Mouse (Mus musculus): Measurements from ENCODE around the gene Prex1. TPM values are rescaled to one million over a fixed set of nuclear protein-coding genes. Genes with fewer than 3 reads are reported as not detected.

The Prex1 gene
- total RNA-seq, 2 experiments from 2014 or later, result 14.2 to 17.1 TPM

DNA sequence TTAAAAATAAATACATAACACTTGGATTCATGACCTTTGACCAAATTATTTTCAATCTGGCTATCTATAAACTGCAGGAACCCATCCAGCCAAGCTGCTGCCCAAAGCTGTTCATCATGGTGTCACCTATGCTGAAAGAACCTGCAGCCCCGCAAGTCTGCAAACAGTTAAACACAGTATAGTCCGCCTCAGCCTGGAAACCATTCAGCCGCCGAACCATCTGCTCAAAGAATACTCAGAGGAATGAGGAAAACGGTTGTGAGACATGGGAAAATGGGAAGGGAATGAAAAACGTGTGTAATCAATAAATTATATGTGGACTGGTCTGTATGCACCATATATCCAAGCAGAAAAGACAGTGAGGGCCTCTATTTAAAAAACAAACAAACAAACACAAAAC lies 13.3 kb upstream of the Prex1 start:
- no peak for DNase-seq

DNA sequence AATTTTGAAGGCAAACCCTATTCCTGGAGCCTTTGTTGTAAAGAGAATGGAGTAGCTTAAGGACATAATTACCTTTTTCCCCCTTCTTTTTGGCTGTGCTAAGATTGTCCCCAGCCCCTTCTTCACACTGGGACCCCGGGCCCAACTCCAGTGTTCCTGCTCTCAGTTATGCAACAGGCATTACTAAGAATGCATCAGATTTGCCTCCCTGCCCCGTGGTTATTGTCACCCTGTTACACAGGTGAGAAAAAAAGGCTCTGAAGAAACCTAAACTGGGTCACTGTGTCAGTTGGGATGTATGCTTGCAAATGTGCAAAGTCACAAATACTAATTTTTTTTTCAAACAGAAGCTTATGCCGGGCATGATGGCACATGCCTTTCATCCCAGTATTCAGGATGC lies 6.8 kb upstream of the Prex1 start:
- DNase-seq, result no peak

DNA sequence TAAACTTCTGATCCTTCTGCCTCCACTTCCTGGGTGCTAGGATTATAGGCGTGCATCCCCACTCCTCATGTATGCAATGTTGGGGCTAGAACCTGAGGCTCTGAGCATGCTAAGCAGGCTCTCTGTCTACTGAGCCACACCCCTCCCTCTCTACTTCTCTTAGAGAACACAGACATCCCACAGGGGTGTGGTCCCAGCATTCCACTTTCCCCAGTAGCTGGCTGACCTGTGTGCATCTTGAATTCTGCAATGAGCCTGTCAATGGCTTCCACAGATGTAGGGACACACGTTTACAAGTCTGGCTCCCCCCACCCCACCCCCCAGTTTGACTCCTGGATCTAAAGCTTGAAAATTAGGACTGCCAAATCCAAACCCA lies 6.3 kb upstream of the Prex1 start:
- DNase-seq, result no peak

DNA sequence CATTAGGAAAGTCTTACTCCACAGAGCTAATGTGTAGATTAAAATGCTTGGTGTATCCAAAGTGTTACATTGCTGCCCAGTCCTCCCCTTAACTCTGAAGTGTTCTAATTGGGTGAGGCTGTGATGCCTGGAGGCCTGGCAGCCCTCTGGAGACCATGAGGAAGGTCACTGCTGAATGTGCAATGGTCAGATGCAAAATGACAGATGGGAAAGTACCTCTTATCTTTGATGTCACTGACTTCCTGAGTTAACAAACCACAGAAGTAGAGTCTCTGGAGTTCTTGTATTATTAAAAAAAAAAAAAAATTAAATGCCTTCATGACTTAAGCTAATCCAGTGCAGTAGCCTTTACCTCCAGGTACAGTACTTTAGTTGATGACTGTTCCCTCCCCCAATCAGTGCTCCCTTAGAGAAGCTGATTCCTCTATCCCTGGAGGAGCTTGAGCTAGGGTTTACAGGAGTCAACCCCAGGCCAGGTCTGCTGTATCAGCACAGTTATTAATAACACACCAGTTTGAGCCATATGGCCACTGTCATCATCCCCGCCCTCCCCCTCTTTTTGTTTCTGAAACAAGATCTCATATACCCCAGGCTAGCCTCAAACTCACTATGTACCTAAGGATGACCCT lies 5.8 kb upstream of the Prex1 start:
- DNase-seq, result no peak

DNA sequence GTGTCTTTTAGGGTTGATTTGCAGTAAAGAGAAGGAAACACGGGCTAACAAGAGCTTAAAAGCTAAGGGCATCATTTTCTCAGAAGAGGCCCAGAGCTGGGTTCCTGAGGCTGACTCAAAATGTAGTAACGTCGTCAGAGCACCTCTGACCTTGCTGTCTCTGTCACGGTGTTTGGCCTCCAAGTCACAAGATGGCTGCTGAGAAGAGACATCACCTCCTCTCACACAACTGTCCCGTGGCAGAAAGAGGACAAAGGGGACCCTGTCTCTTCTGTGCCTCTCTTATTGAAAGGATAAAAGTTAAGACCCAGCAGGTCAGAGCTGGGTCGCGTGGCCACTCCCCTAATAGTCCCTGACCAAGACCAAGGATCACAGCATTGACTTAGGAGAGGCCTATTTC lies 2.4 kb upstream of the Prex1 start:
- no peak for DNase-seq

DNA sequence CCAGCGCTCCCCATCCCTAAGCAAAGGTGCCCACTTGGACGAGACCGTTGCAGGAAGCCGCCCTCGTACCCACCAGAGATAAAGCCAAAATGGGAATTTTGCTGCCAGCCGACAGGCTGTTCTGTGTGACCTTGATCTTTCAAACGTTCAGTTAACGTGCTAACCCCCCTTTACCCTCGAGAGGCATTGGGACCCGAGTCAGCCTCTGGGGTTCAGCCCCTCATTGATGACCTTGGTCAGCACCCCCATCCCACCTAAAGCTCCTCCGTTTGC lies 731 bp upstream of the Prex1 start:
- DNase-seq, result no peak

DNA sequence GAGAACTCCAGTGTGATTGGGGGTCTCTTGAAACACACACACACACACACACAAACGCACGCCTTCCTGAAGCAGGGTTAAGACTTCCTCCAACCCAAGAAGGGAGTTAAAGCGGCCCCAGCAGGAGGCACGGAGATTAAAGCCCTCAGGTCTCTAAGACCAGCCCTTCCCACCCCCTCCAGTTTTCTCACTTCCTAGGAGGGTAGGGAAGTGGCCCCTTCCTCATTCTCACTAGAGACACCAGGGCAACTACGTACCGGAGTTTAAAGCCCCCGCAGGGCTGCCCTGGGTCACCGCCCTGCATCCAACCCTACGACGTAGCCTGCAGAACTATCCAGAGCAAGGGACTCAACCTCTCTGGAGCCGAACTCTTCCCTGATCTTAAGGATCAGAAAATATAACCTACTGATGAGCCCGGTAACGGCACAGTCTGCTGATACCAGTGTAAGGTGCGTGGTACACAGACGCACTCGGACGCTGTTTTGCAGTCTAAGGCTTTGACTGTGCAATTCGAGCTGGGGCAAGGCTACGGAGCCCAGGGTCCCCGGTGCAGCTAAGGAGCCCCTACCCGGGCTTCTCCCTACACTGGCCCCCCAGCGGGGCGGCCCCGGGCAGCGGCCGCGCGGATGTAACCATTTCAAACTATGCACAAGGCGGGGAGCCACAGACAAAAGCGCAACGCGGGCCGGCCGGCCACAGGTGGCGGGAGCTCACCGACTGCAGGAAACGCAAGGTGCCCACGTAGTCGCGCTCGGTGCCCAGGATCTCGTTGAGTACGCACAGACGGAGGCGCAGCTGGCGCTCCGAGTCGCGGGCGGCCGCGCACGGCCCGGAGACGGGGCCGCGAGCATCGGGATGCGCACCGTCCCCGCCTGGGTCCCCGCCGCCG lies 587 bp downstream of the Prex1 start:
- DNase-seq, result peak; percentile 19

DNA sequence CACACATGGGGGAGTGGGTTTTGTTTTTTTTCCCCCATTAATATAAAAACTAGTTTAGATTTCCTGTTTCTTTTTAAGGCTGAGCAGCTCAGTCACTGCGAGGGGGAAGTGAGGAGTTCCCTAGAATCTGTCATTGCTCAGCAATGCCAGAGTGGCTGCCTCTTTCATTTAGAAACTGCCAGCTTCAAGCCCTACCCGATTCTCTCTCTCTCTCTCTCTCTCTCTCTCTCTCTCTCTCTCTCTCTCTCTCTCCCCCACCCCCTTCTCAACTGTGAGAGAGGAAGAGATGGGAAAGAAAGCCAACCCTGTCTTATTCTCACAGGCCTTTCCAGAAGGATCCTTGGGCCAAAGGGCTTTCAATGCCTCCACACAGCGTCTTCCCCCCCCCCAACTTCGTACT lies 1.3 kb downstream of the Prex1 start:
- DNase-seq, result no peak

DNA sequence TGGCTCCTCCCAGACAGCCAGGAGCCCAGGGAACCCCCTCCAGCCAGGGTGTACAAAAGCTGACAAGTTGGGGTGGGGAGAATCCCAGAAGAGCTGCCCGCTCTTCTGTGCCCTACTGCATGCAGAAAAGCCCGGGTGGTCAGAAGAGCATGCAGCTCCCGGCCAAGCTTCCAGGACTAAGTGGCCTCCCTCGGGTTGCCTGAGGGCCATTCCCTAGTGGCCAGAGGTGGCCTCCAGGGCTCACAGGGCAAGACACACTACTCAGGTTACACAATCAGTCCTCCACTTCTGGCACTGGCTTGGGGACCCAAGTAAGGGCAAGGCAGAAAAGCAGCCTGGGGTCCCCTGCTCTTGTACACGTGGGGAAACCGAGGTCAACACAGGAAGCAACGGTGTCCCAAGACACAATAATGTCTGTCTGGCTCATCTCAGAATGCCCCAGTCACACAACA lies 1.9 kb downstream of the Prex1 start:
- DNase-seq, result peak; percentile 50

DNA sequence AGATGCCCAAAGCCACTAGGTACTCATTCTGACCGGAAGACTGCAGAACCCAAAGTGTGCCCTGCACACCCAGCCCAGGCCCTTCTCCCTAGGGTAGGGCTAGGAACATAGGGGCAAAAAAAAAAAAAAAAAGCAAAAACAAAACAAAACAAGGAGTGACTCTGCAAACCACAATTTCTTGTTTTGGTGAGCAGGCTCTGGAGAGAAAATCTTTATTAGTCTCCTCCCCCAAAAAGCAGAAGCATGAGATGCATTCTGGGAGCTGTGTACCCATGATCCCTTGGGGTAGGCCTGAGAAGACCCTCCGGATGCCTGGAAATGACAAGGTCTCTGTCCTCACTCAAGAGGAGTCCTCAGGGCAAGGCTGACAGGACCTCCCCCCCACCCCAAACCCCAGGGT lies 3.7 kb downstream of the Prex1 start:
- no peak for DNase-seq

DNA sequence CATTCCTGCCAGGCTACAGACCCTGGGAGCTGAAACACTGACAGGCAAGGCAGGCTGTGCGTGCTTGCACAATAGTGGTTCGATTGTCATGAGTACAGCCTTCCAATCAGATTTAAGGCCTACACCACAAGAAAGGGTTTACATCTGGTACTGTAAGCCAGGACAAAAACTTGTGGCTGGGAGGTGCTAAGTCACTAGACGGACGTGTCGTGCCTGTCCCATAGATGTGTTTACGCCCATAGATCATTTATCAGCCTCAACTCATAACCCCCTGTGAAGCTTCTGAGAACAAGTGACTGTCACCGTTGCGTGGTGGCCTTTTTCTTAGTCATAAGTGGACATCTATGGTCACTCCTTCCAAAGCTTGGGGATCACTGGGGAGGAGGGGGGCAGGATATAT lies 5.3 kb downstream of the Prex1 start:
- no peak for DNase-seq

DNA sequence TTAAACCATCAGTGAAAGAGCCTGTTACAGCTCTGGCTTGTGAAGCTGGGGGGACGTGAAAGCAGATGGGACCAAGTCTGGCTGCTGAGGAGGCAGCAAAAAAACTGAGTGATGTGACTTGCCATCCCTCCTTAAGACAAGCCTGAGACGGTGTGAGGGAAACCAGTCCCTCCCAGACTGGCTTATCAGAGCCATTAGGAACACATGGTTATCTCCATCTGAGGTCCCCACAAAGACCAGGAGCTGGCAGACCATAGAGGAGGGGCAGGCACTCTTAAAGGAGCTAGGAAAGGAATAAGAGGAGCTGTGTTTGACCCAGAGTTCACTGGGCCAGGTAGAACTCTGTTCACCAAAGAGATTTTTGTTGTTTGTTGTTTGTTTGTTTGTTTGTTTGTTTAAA lies 7.1 kb downstream of the Prex1 start:
- DNase-seq, result no peak

DNA sequence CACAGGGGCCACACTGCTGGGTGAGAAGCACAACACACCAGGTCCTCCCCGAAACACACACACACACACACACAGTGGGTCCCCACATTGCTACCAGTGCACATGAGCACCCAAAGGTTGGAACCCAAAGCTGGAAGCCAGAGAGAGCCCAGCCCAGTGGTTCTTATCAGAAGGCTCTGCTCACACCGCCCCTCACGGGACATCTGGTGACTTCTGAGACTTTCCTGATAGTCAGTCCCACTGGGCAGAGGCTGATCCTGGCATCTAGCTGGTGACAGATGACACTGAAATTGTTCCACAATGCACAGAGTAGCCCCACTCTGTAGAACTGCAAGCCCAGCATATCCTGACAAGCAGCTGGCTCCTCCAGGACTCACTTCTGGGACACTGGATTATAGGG lies 10.1 kb downstream of the Prex1 start:
- DNase-seq, result no peak

DNA sequence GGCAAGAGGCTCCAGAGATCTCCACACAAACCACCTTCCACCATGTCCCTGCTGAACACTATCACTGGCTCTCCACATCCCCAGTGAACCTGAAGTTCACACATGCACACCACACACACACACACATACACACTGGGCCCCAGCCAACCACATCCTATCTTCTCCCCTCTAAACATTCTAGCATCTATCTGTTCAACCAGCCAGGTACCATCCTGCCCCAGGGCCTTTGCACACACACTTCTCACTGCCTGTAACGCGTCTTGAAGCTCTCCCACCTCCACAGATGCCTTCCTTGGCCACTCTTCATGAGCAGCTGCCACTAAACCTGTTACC lies 11.6 kb downstream of the Prex1 start:
- DNase-seq, result no peak

DNA sequence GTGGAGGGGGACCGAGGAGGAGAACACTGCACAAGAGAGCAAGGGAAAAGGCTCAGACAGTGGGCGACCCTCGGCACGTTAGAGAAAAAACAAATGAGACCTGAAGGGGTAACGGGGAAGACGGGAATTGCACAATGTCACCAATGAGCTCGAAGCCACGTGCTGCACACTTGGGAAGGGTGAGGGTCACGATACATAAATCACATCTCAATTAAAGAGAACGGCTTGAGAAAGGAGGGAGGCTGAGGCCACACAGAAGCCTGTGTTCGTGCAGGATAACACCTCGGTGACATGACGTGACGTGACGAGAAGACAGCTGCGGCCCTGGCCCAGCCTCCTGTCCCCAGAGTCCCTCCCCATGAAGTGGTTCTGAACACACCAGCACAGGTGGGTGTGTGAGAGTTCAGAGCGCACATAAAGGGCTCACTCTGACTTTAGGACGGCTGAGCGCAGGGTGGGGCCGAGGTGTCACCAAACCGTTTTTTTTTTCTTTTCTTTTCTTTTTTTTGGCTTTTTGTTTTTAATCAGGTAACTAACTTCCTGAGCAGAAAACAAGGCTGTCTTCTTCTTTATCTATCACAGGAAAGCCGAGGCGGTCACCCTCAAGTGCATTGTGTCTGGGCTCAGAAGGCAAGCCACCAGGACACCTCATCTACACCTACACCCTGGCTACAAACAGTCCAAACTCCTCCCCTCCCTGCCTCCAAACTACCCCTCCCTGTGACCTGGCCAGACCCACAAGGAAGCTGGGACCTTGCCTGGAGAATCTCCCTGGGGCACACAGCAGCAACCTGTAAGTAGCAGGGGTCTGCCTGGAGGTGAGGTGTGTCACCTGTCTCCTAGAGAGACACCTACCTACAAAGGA lies 12.2 kb downstream of the Prex1 start:
- DNase-seq, result no peak

DNA sequence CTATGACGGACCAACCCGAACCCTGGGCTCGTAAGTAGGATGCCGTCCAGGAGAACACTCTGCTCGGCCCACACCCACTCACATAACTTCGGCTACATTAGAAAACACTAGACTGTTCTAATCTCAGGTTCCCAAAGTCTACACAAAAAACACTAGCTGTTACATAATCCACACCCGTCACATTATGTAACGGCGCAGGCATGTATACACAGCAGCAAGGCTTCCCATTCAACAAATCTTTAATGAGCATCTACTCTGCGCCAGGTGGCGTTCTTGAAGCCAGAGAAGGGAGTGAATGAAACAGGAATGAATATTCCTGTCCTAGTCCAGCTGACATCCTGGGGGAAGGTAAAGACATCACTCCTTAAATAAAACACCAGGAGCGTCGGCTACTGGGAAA lies 12.9 kb downstream of the Prex1 start:
- DNase-seq, result no peak

DNA sequence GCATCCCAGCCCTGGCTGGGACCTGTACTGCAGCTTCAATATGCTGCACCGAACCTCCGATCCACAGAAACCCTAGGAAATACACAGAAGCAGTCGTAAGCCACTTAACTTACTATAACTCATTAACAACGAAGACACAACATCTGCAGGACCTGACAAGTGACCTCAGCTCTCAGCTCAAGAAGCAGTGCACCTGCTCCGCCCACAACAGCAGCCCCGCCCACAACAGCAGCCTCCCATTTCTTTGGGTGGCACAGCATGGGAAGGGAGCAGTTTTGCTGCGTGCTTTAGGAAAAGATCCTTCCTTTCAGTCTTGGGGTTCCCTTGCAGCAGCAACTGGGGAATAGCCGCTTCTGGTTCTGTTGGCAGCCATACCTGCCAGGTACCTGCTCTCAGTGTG lies 13.5 kb downstream of the Prex1 start:
- no peak for DNase-seq

DNA sequence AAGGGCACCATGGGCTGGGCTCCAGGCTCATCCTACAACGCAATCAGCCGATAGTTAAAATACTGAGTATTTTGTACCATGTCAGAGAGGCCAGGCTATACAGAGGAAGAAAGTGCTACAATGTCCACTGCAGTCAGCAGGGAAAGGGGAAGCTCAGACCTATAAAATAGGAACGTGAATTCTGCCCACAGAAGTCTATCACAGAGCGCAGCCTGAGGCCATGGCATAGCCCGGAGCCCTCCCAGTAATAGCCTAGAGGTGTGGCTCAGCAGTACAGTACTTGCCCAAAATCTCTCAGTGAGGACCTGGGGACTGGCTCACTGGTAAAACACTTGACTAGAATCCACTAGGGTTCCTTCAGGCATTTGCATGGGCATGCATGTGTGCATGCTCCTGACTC lies 14.1 kb downstream of the Prex1 start:
- no peak for DNase-seq

DNA sequence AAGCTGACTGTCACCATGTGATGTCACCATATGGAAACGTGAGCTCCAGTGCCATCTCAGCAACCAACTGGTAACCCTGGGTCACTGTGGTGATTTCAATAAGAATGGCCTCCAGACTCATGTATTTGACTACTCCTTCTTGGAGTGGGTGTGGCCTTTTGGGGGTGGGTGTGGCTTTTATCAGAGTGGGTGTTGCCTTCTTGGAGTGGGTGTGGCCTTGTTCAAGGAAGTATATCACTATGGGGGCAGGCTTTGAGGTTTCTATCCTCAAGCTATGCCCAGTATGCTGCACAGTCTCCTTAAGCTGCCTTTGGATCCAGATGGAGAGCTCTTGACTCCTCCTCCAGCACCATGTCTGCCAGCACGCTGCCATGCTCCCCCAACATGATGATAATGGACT lies 19.0 kb downstream of the Prex1 start:
- DNase-seq, result no peak

DNA sequence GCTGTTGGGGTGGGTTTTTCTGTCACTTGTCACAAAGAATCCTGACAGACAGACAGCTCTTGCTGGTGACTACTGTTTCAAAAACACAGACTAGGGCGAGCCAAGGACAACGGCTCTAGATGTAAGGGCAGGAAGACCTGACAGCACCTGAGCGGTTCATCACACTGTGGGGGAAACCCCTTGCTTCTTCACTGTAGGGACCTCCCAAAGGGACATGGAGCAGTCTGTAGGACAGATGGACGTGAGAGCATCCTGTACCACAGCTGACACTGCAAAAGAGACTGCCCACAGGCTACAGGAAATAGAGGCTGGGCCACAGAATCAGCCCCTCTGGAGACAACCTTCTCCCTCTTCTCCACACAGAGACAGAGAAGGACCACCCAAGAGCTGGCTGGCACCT lies 20.2 kb downstream of the Prex1 start:
- DNase-seq, result no peak

DNA sequence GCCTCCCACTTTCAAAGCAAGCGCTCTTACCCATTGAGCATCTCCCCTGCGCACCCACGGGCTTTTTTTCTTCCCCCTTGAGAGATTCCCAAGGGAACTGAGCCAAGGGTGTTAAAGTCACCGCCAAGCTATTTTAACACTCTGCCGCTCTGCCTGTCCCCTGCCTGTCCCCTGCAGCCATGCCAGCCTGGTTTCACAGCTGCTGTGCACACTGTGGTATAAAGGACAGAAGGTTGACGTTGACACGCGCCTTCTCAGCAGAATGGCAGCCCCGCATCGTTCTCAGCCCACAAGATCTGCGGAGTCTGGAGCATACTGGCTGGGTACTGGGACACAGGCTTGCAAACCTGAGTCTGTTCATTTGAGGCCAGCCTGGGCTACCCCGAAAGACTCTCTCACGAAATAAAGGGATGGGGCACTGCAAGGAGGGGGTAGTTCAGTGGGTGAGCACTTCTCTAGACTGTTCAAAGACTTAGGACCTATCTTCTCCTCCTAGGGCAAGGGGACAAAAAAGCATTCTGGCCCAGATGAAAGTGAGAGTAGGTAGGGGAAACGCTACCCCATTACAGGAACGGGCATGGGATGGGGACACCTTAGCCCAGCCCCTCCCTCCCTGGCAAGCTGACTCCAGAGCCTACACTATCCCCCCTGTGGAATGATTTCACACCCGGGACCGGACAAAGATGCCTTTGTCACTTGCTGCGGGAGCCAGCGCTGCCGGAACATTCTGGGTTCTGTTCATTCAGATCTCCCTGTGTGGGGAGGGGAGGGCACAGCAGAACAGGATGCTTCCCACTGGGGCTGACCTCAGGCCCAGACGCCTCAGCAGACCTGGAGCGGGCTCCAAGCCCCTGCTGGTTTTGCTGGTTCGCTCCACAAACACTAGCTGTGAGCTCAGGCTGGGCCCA lies 21.8 kb downstream of the Prex1 start:
- DNase-seq, result no peak

DNA sequence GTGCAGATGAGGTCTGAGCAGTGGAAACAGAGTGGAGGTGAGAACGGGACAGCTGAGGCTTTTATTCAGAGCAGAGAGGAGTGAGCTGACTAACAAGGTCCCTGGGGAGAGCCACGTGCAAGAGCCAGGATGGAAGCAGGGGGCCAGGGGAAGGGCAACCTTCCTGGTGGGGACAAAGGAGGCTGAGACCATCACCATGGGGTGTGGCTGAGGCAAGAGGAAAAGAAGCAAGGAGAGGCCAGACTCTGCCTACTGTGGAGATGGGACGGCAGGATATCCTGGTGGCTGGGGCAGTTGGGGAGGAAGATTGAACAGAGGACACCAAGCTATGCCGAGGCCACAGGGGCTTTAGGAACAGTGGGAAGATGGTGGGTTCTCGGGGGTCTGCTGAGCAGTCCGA lies 26.7 kb downstream of the Prex1 start:
- no peak for DNase-seq

Measured in adrenal gland, postnatal 10 days (tissue).